26 mouse cellular contexts compared by ENCODE assay signal in the genomic region with DNA sequence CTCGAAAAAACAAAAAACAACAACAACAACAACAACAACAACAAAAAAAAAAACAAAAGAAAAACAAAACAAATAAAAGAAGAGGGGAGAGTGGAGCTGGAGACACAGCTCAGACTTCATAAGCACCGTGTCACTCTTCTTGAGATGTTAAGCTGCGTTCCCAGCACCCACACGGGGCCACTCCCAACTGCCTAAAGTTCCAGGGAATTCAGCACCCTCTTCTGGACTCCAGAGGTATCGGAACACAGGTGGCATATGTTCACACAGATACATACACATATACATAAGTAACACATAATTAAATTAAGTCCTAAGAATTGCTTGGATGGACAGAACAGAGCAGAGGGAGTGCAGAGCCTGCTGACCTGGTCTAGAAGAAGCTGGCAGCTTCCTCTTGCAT.
"Had no signal": no experiment of that assay in that cellular context is flagged by ENCODE, and none has a peak within 500 bp of the region (broad histone marks: within the 10 kb centered on the region; RNA-seq: fewer than 3 reads in every experiment).

No protein-coding gene starts in this region.

- H3K4me1 ChIP-seq: hindbrain, embryonic 10.5 days; hindbrain, embryonic 12.5 days; limb, embryonic 13.5 days; limb, embryonic 15.5 days had no signal

- H3K9ac ChIP-seq: heart, embryonic 12.5 days; hindbrain, embryonic 12.5 days; hindbrain, embryonic 14.5 days; kidney, embryonic 15.5 days; limb, embryonic 13.5 days; limb, embryonic 15.5 days; liver, embryonic 12.5 days; liver, embryonic 14.5 days had no signal

- H3K27ac ChIP-seq: gastrocnemius, adult 2 months; heart, adult 2 months; hindbrain, embryonic 10.5 days; hindbrain, embryonic 12.5 days; hindbrain, embryonic 14.5 days; hindbrain, postnatal 0 days; kidney, embryonic 15.5 days; kidney, postnatal 0 days; limb, embryonic 13.5 days; limb, embryonic 15.5 days; liver, embryonic 12.5 days; liver, embryonic 14.5 days had no signal

- H3K4me2 ChIP-seq: heart, embryonic 12.5 days; hindbrain, embryonic 12.5 days; hindbrain, embryonic 14.5 days; kidney, embryonic 15.5 days; limb, embryonic 13.5 days; limb, embryonic 15.5 days; liver, embryonic 12.5 days had no signal

- ATAC-seq: hindbrain, postnatal 0 days; intestine, embryonic 16.5 days; liver, embryonic 12.5 days had no signal

- H3K4me3 ChIP-seq: gastrocnemius, adult 2 months; heart, adult 2 months; heart, embryonic 12.5 days; hindbrain, embryonic 10.5 days; hindbrain, embryonic 12.5 days; kidney, embryonic 15.5 days; limb, embryonic 13.5 days; limb, embryonic 15.5 days; liver, embryonic 12.5 days had no signal

- H3K27me3 ChIP-seq: heart, embryonic 12.5 days; hindbrain, embryonic 12.5 days; kidney, embryonic 15.5 days; limb, embryonic 13.5 days; limb, embryonic 15.5 days; liver, embryonic 12.5 days had no signal

- H3K9me3 ChIP-seq: heart, embryonic 12.5 days; hindbrain, embryonic 10.5 days; hindbrain, embryonic 12.5 days; kidney, embryonic 15.5 days; limb, embryonic 13.5 days; limb, embryonic 15.5 days; liver, embryonic 12.5 days had no signal

- H3K36me3 ChIP-seq: hindbrain, embryonic 10.5 days; hindbrain, embryonic 12.5 days; limb, embryonic 13.5 days; limb, embryonic 15.5 days had no signal

- DNase-seq: gastrocnemius, adult 2 months; gastrocnemius, postnatal 10 days; gastrocnemius, postnatal 25 days; heart, adult 2 months; heart, postnatal 10 days; heart, postnatal 4 days; kidney, adult 11 months; kidney, adult 2 months; kidney, adult 9 months; kidney, postnatal 14 days; kidney, postnatal 36 days; layer of hippocampus, adult 9-11 months; layer of hippocampus, postnatal 36 days; left cerebral cortex, postnatal 4 days had no signal
